Mouse (Mus musculus) thymus, adult 2 months (tissue): ENCODE results near the gene Ckap5.
A peak's percentile ranks its signal among the peaks of the same experiment; 100 is the strongest.

Experiments used
- CTCF ChIP-seq: fragments of 200-500 bp; IDR thresholded peaks from 2 replicates; pipeline ENCODE4 v1.5.1; 2012; ENCODE audit warnings: mild to moderate bottlenecking, control low read depth, low read length, moderate library complexity, borderline replicate concordance; ENCODE audit not compliant: control insufficient read depth, poor library complexity, insufficient read depth; ENCODE audit errors: extremely low read depth
- POLR2A ChIP-seq: fragments of 200-500 bp; IDR thresholded peaks from 2 replicates; pipeline ENCODE4 v1.6.1; 2012; ENCODE audit warnings: mild to moderate bottlenecking, low read length, control low read depth, moderate library complexity; ENCODE audit not compliant: control insufficient read depth, poor library complexity, insufficient read depth; ENCODE audit errors: extremely low read depth

- TF ChIP-seq CTCF (0 out of 2 replicates have a peak, but pooled peaks have one; percentile 15), POLR2A (peak; percentile 15; the same call in 1 of the 2 replicates)
Observed at GRCm38 (mm10) chr2:91634841-91635240, 108.3 kb downstream of the Ckap5 start.
